Mouse (Mus musculus): ENCODE data around the gene Dpy30.

DNA sequence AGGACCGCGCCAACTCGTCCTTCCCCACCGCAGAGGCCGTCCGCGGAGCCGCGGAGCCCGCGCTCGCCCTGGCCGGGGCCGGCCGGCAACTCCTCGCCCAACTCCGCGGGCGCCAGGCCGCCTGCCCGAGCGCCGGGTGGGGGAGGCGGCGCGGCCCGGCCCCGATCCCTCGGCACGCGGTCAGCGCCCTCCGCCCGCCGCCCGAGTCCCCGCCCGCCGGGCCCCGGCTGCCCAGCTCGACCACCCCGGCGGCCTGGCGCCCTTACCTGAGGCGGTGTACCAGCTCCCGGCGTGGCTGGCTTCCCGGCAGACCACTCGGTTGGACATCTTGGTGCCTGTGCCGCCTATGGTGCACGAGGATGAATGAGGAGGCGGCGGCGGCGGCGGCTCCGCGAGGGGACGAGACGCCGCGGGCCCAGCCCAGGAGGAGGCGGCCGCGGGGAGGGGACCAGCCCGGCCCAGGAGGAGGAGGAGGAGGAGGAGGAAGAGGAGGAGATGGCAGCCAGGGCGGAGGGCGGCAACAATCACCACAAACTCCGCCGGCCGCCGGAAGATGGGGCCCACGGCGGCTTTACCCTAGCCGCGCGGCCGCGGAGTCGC lies 29.2 kb downstream of the Dpy30 start:
- no peak for TF ChIP-seq CTCF (IDR thresholded peaks at IDR 0.05; ENCODE audit: control insufficient read depth, insufficient read depth, insufficient replicate concordance, low read depth, low read length)
- no peak for TF ChIP-seq POLR2A (IDR thresholded peaks at IDR 0.05; ENCODE audit: control insufficient read depth, low read depth, low read length)
